Mouse (Mus musculus): ENCODE measurements around the gene Rapgef5. TPM values are rescaled to one million over a fixed set of nuclear protein-coding genes. Genes with fewer than 3 reads are reported as not detected.

Gene Rapgef5
- polyA plus RNA-seq (2015; fragmentation: Nextera tagmentation; extraction: Ambion mirVana) = 1.7 and 1.9 TPM in 2 replicates

DNA sequence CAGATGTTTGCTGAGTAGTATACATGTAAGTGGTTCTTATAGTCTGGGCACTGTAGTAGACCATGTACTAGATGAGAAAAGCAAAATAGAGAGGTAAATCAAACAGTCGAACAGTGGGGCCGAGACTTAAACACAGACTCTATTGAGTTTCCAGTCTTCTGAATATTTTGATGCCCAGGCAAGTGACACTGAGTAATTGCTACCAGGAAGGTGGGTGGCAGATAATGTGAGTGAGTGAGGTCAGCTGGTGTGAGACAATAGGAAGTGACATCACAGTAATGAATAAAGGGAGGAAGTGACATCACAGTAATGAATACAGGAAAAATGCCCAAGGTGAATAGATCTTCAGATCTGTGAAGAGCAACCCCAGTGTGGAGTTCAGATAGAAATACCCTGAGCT lies at the start of gene Rapgef5:
Gene Rapgef5 (plus strand): TSS at position 301 of the 400 bp plus-strand sequence.
- H3K27me3 ChIP-seq = peaks cover 29% of the 10 kb centered on the region
- H3K4me2 ChIP-seq = no peak within 1 kb of the TSS
- 79% methylated on average over 2 of the region's 2 CpGs for WGBS (ENCODE audit: insufficient replicate concordance)
- ATAC-seq (ENCODE audit: insufficient read depth) = no peak
- H3K4me3 ChIP-seq (replicated peaks) = no peak within 1 kb of the TSS
- no peaks in the 10 kb centered on the region for H3K36me3 ChIP-seq (replicated peaks)
- no peaks in the 10 kb centered on the region for H3K4me1 ChIP-seq (replicated peaks)
- H3K9me3 ChIP-seq (replicated peaks) = no peaks in the 10 kb centered on the region
- no peak within 1 kb of the TSS for H3K27ac ChIP-seq (replicated peaks)
- H3K9ac ChIP-seq = no peak within 1 kb of the TSS

DNA sequence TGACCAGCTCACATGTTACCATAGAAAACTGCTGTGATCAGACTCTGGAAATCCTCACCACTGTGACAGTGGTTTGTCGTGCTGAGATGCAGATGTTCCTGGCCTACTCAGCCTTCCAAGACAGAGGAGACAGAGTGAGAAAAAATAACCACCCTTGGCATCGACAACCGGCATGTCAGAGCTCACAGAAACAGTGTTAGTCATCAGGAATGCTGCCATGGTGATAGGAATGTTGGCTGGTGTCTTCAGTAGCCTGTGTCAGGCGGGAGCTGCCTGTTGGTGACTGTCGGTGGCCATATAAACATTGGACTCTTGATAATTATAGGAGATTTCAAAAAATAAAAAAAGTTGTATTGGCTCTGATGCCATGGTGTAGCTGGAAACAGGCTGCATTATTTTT lies 48.0 kb upstream of the Rapgef5 start:
- Histone ChIP-seq H3K9me3 (replicated peaks) (no peaks in the 10 kb centered on the region), H3K4me3 (replicated peaks) (no peak overlapping the region), H3K9ac (no peak overlapping the region), H3K4me2 (no peak overlapping the region), H3K36me3 (replicated peaks) (no peaks in the 10 kb centered on the region), H3K27ac (replicated peaks) (no peak overlapping the region), H3K4me1 (replicated peaks) (no peaks in the 10 kb centered on the region), H3K27me3 (no peaks in the 10 kb centered on the region)
- 56% methylated on average over 5 of the region's 5 CpGs for WGBS (ENCODE audit: insufficient replicate concordance)
- ATAC-seq (ENCODE audit: insufficient read depth) = no peak

DNA sequence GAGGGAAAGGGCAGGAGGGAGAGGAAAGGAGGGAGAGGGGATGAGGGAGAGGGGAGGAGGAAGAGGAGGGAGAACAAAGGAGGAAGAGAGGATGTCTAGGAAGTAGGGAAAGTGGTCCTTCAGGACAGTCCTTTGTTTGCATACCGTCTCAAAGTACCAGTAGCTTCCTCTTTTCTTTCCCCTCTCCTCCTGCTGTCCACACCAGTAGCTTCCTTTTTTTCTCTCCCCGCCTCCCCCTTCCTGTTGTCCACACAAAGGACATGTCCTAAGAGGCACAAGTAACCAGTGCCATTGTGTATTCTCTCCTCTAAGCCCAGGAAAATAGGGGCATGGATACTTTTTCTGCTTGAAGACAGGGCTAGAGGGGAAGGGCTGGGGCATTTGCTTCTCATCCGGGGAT lies 37.3 kb upstream of the Rapgef5 start:
- no peaks in the 10 kb centered on the region for H3K9me3 ChIP-seq (replicated peaks)
- no peaks in the 10 kb centered on the region for H3K36me3 ChIP-seq (replicated peaks)
- 5% methylated on average over 3 of the region's 3 CpGs for WGBS (ENCODE audit: insufficient replicate concordance)
- H3K27ac ChIP-seq (replicated peaks) = no peak overlapping the region
- no peaks in the 10 kb centered on the region; the same call in none of the 2 replicates for H3K27me3 ChIP-seq
- no peak overlapping the region for H3K4me3 ChIP-seq (replicated peaks)
- ATAC-seq (ENCODE audit: insufficient read depth) = 0 out of 2 replicates have a peak, but pooled peaks have one; percentile 29
- 0 out of 2 replicates have a peak, but pooled peaks cover 7% of the 10 kb centered on the region for H3K4me1 ChIP-seq (replicated peaks)
- no peak overlapping the region for H3K4me2 ChIP-seq
- H3K9ac ChIP-seq = no peak overlapping the region

DNA sequence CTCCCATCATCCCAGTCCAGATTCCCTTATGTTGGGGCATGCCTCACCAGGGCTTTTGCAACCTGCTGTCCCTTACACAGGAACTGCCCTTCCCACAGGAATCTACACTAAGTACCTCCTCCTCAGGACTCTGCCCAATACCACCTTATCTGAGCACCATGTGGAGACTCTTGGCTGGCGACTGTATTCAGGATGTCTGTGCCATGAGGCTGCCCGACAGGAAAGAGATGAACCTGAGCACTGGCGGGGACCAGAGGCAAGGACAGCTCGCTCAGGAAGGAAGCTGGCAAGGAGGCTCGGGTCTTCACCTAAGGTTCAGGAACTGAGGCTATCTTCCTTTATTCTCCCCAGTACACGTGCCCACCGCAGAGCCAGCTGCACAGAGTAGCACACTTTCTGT lies 36.6 kb upstream of the Rapgef5 start:
- no peak for ATAC-seq (ENCODE audit: insufficient read depth)
- 11% methylated on average over 7 of the region's 7 CpGs for WGBS (ENCODE audit: insufficient replicate concordance)
- no peak overlapping the region for H3K4me2 ChIP-seq

DNA sequence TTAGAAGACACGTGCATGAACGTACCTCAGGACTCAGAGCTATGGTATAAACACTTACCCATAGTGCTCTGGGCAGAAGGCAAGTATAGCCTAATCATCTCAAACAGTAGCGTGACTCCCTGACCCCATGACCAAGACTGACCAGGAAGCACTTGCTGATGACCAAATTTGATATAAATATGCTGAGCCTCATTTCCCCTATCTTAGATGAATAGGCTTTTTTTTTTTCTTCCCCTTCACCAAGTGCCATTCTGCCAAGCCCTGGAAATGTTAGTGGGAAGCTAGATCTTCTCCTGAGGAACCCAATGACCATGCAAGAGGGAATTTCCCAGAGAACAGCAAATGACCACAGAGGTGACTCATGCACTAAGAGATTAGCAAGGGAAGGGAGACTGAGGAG lies 35.3 kb upstream of the Rapgef5 start:
- no peak for ATAC-seq (ENCODE audit: insufficient read depth)
- H3K27ac ChIP-seq (replicated peaks) = no peak overlapping the region
- H3K9me3 ChIP-seq (replicated peaks) = no peaks in the 10 kb centered on the region
- WGBS (ENCODE audit: insufficient replicate concordance) = 45% methylated on average over 3 of the region's 3 CpGs
- H3K9ac ChIP-seq = no peak overlapping the region
- 0 out of 2 replicates have a peak, but pooled peaks cover 7% of the 10 kb centered on the region for H3K4me1 ChIP-seq (replicated peaks)
- H3K4me2 ChIP-seq = no peak overlapping the region
- H3K36me3 ChIP-seq (replicated peaks) = no peaks in the 10 kb centered on the region
- H3K4me3 ChIP-seq (replicated peaks) = no peak overlapping the region
- no peaks in the 10 kb centered on the region; the same call in none of the 2 replicates for H3K27me3 ChIP-seq

More for the DNA sequence above, 36.6 kb upstream of the Rapgef5 start:
- Histone ChIP-seq H3K9me3 (replicated peaks) (no peaks in the 10 kb centered on the region), H3K4me1 (replicated peaks) (0 out of 2 replicates have a peak, but pooled peaks cover 7% of the 10 kb centered on the region), H3K27me3 (no peaks in the 10 kb centered on the region; the same call in none of the 2 replicates), H3K36me3 (replicated peaks) (no peaks in the 10 kb centered on the region), H3K27ac (replicated peaks) (no peak overlapping the region), H3K9ac (no peak overlapping the region), H3K4me3 (replicated peaks) (no peak overlapping the region)

DNA sequence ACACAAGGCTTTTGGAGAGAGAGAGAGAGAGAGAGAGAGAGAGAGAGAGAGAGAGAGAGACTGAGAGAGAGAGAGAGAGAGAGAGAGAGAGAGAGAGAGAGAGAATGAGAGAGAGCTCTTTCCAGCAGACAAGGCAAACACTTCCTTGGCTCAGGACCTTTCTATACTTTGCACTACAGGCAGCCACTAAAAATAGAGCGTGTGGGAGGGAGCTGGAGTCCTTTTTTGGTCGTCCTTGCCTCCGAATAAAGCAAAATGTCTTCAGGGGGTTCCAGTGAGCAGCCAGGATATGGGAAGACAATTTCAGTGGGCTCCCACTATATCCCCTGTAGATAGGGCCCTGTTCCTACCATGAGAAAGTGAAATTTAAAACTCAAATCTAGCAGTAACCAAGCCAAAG lies 33.6 kb upstream of the Rapgef5 start:
- Histone ChIP-seq H3K4me2 (no peak overlapping the region), H3K9ac (no peak overlapping the region), H3K4me3 (replicated peaks) (no peak overlapping the region), H3K4me1 (replicated peaks) (0 out of 2 replicates have a peak, but pooled peaks cover 7% of the 10 kb centered on the region), H3K27ac (replicated peaks) (no peak overlapping the region), H3K9me3 (replicated peaks) (no peaks in the 10 kb centered on the region), H3K27me3 (no peaks in the 10 kb centered on the region; the same call in none of the 2 replicates), H3K36me3 (replicated peaks) (no peaks in the 10 kb centered on the region)
- ATAC-seq (ENCODE audit: insufficient read depth) = no peak
- WGBS (ENCODE audit: insufficient replicate concordance) = 29% methylated on average over 3 of the region's 3 CpGs

DNA sequence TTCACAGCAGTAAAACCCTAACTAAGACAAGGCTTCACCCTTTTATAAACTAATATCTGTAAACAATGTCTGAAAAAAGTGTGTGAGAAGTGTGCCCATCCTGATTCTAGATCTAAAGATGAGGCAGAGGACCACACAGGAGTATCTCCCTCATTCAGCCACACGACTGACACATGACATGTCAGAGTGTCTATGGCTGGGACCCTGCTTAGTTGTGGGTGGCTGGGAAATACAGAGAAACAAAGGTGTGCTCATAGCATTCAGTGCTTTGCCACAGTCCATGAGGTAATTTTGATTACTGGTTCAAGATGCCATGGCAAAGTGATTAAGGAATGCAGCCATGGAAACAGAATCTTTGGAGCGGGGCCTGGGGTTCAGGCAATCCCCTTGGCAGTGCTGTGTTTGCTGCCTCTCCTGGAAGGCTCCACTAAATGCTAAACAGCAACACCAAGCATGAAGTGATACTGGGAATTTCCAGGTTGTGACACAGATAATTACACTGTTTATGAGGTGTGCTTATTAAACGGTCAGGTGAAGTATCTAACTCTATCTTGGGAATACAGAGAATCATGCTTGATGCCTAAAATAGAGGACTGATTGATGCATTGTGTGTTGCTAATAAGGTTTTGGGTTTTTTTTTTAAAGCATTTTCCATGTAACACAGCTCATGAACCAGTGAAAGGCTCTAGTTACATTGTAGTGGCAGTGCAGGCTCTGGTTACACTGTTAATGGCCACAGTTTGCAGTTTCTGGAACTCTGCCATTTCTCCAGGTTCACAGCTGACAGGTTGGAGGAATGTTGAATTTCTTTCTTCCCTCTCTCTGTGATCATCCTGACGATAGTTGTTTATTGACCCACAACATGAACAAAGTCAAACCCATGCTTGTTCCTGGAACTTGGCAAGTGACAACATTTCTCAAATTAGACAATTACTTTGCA lies 29.9 kb upstream of the Rapgef5 start:
- no peak for ATAC-seq (ENCODE audit: insufficient read depth)
- Histone ChIP-seq H3K4me1 (replicated peaks) (no peaks in the 10 kb centered on the region), H3K4me3 (replicated peaks) (no peak overlapping the region), H3K36me3 (replicated peaks) (no peaks in the 10 kb centered on the region), H3K4me2 (no peak overlapping the region), H3K9ac (no peak overlapping the region), H3K27me3 (no peaks in the 10 kb centered on the region; the same call in 1 of the 2 replicates), H3K9me3 (replicated peaks) (no peaks in the 10 kb centered on the region), H3K27ac (replicated peaks) (no peak overlapping the region)
- 62% methylated on average over 4 of the region's 4 CpGs for WGBS (ENCODE audit: insufficient replicate concordance)

DNA sequence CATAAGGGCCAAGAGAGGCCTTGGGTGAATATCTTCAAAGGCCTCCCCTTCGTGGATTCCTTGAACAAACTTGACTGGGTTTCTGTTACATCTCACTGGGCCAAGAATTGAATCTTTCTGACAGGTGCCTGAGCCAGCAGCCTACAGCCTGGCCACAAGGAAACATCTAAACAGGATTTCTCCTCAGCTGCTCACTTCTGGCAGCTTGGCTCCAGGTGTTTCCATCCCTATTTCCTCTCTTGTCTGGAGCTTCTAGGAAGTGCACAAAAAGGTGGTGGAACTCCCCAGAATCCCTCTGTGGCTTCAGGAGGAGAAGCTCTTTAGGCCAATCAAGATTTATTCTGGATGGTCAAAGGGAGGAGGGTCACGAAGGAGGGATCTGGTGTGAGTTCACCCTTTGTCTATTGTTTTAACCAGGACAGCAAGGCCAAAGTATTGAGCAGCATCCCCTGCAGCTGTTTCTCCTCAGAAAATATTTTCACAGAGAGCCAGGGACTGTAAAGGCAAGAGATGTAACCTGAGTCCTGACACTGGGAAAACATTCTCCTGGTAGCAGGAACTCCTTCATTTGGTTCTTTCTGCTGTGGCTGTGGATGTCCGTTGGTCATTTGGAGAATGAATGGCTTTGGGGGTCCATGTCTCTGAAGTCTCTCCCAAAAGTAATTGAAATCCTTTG lies 19.6 kb upstream of the Rapgef5 start:
- H3K27me3 ChIP-seq = peaks cover 11% of the 10 kb centered on the region; the same call in 1 of the 2 replicates
- H3K9ac ChIP-seq = no peak overlapping the region
- H3K4me1 ChIP-seq (replicated peaks) = no peaks in the 10 kb centered on the region
- no peak overlapping the region for H3K4me3 ChIP-seq (replicated peaks)
- no peak overlapping the region for H3K4me2 ChIP-seq
- no peak for ATAC-seq (ENCODE audit: insufficient read depth)
- no peak overlapping the region for H3K27ac ChIP-seq (replicated peaks)
- WGBS (ENCODE audit: insufficient replicate concordance) = 45% methylated on average over 3 of the region's 3 CpGs
- no peaks in the 10 kb centered on the region for H3K9me3 ChIP-seq (replicated peaks)
- no peaks in the 10 kb centered on the region for H3K36me3 ChIP-seq (replicated peaks)

DNA sequence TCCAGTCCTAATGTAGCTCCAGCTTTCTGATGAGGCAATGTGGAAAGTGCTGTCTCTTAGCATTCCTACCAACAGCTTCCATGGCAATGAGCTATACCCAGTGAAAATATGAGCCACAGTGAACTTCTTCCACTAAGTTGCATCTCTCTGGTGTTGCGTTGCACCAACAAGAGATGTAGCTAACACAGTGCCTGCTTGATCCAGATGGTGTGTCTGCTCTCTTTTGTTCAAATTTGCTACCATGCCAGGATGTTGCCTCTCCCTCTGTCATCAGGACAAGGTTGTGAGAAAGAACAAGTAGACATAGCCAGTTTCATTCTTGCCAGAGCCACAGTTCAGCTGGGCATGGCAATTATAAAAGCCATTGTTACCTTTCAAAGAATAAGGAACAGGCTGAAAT lies 18.9 kb upstream of the Rapgef5 start:
- no peaks in the 10 kb centered on the region for H3K36me3 ChIP-seq (replicated peaks)
- no peak overlapping the region for H3K4me3 ChIP-seq (replicated peaks)
- H3K4me2 ChIP-seq = no peak overlapping the region
- WGBS (ENCODE audit: insufficient replicate concordance) = 71% methylated on average over 1 of the region's 1 CpGs
- H3K9ac ChIP-seq = no peak overlapping the region
- H3K9me3 ChIP-seq (replicated peaks) = no peaks in the 10 kb centered on the region
- H3K27me3 ChIP-seq = peaks cover 11% of the 10 kb centered on the region; the same call in 1 of the 2 replicates
- H3K27ac ChIP-seq (replicated peaks) = no peak overlapping the region
- no peak for ATAC-seq (ENCODE audit: insufficient read depth)
- no peaks in the 10 kb centered on the region for H3K4me1 ChIP-seq (replicated peaks)

DNA sequence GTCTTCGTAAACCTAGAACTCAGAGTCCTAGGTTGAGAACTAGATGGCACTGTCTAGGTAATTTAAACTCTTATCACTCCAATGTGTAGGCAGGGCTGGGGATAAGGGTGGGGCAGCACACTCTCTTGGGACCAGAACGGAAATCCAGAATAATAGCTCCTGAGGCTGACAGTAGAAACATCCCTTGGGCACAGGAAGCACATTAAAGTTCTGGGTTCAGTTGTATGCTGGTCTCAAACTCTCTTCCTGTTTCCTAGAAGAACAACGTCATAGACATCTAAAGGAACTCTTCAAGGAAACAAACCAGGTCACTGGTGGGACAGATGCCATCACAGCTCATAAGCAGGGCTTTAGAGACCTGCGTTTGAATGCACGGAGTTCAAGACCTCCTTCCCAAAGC lies 17.0 kb upstream of the Rapgef5 start:
- no peak for ATAC-seq (ENCODE audit: insufficient read depth)
- Histone ChIP-seq H3K36me3 (replicated peaks) (no peaks in the 10 kb centered on the region), H3K4me2 (no peak overlapping the region), H3K4me3 (replicated peaks) (no peak overlapping the region), H3K27ac (replicated peaks) (no peak overlapping the region), H3K27me3 (peaks cover 11% of the 10 kb centered on the region; the same call in 1 of the 2 replicates), H3K9ac (no peak overlapping the region), H3K9me3 (replicated peaks) (no peaks in the 10 kb centered on the region), H3K4me1 (replicated peaks) (no peaks in the 10 kb centered on the region)
- 52% methylated on average over 5 of the region's 5 CpGs for WGBS (ENCODE audit: insufficient replicate concordance)

DNA sequence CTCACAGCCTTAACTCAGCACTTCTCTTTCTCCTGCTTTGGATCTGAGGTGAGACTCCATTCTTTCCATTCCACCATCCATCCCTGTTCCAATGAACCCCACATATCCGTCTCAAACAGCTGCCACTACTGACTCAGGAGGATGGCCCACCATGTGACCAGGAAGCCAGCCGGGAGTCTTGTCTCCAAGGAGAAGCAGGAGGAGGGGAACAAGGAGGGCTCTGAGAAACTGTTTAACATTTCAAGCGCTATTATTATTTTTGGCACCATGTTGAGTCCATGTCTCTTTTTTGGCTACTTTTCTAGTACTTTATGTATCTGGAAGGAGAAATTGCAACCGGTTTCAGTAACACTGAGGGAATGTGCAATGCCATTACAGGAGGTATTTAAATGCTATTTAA lies 15.1 kb upstream of the Rapgef5 start:
- H3K4me3 ChIP-seq (replicated peaks) = no peak overlapping the region
- no peak overlapping the region for H3K27ac ChIP-seq (replicated peaks)
- peaks cover 11% of the 10 kb centered on the region; the same call in 1 of the 2 replicates for H3K27me3 ChIP-seq
- H3K36me3 ChIP-seq (replicated peaks) = no peaks in the 10 kb centered on the region
- ATAC-seq (ENCODE audit: insufficient read depth) = no peak
- no peak overlapping the region for H3K4me2 ChIP-seq
- H3K4me1 ChIP-seq (replicated peaks) = no peaks in the 10 kb centered on the region
- H3K9ac ChIP-seq = no peak overlapping the region
- 55% methylated on average over 4 of the region's 4 CpGs for WGBS (ENCODE audit: insufficient replicate concordance)
- no peaks in the 10 kb centered on the region for H3K9me3 ChIP-seq (replicated peaks)
